Mouse (Mus musculus) lung, embryonic 14.5 days (tissue): ENCODE results near the gene Rergl. TPM values are rescaled to one million over a fixed set of nuclear protein-coding genes. Genes with fewer than 3 reads are reported as not detected.
A peak's percentile ranks its signal among the peaks of the same experiment; 100 is the strongest.

ENCODE experiments used
- ATAC-seq: fragments of 200-750 bp; cut with Nextera tagmentation; 2 replicates; pipeline ENCODE4 v1.8.0; 2017; ENCODE audit warnings: mild to moderate bottlenecking, moderate TSS enrichment, moderate library complexity; ENCODE audit not compliant: insufficient read depth
- DNase-seq: peaks from one replicate; pipeline ENCODE4 v3.0.0-alpha.2; 2015
- H3K27ac ChIP-seq: fragments of 300-500 bp; sonication (generic); 2 replicates; pipeline ENCODE4 v1.5.1; 2014; ENCODE audit warnings: low read depth, mild to moderate bottlenecking, moderate library complexity
- H3K27me3 ChIP-seq: fragments of 300-500 bp; sonication (generic); 2 replicates; pipeline ENCODE4 v1.6.1; 2014; ENCODE audit warnings: low read length, control low read depth; ENCODE audit not compliant: insufficient read depth
- H3K36me3 ChIP-seq: fragments of 300-500 bp; sonication (generic); 2 replicates; pipeline ENCODE4 v1.6.1; 2014; ENCODE audit warnings: control low read depth; ENCODE audit not compliant: insufficient read depth
- H3K4me1 ChIP-seq: fragments of 300-500 bp; sonication (generic); 2 replicates; pipeline ENCODE4 v1.6.1; 2014; ENCODE audit warnings: antibody characterized with exemption, control low read depth; ENCODE audit not compliant: insufficient read depth
- H3K4me2 ChIP-seq: fragments of 300-500 bp; sonication (generic); 2 replicates; pipeline ENCODE4 v1.6.1; 2014; ENCODE audit warnings: mild to moderate bottlenecking
- H3K4me3 ChIP-seq: fragments of 300-500 bp; sonication (generic); 2 replicates; pipeline ENCODE4 v1.5.1; 2014; ENCODE audit warnings: low read depth, low read length
- H3K9ac ChIP-seq: fragments of 300-500 bp; sonication (generic); 2 replicates; pipeline ENCODE4 v1.6.1; 2014
- H3K9me3 ChIP-seq: fragments of 300-500 bp; sonication (generic); 2 replicates; pipeline ENCODE4 v1.6.1; 2016; ENCODE audit warnings: low read depth, low read length, control low read depth
- CTCF ChIP-seq: IDR thresholded peaks from 2 replicates; pipeline ENCODE4 v1.5.1; 2016; ENCODE audit warnings: antibody characterized with exemption, low read depth
- WGBS: fragments of 180-500 bp; shearing (Covaris S2); extraction: QIAGEN DNeasy Blood & Tissue Kit; methylation state at CpG from one replicate; pipeline ENCODE4 v1.1.7; 2014; 5-methylcytosine and 5-hydroxymethylcytosine counted together
- polyA plus RNA-seq: library from polyadenylated mRNA; unstranded; fragments of >200 nt; fragmentation: Nextera tagmentation; extraction: Ambion mirVana; gene quantifications from 2 replicates; pipeline ENCODE4 v1.2.1, GENCODE M21; 2014

Gene Rergl
- not detected in 2 replicates for polyA plus RNA-seq

DNA sequence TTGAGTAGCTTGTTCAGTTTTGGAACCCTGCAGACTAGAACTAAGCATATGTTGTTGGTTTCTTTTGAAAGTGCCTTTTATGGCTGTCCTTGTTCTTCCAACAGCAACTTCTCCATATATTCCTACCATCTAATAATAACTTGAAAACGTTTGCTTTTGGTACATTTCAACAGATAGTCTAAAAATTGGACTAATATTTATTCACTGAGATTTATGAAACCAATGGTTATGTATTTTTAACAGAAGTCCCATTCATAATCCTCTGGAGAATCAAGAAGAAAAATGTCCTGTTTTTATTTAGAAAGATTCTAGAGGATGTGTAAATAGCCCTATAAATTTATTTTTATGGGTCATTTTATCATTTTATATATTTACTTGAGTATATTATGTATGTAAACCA lies at the start of gene Rergl:
Gene Rergl, minus strand, starts transcription at position 101 of the 400 bp plus-strand sequence.
- no peak within 1 kb of the TSS for H3K27ac ChIP-seq
- H3K9me3 ChIP-seq: no peaks in the 10 kb centered on the region
- no peak within 1 kb of the TSS for H3K4me3 ChIP-seq
- no peak for ATAC-seq
- no peaks in the 10 kb centered on the region for H3K4me1 ChIP-seq
- no peak within 1 kb of the TSS for H3K9ac ChIP-seq
- H3K4me2 ChIP-seq: no peak within 1 kb of the TSS
- no peaks in the 10 kb centered on the region for H3K36me3 ChIP-seq
- no peak for DNase-seq
- 23% methylated on average over 1 of the region's 1 CpGs for WGBS
- TF ChIP-seq CTCF: no peak
- no peaks in the 10 kb centered on the region for H3K27me3 ChIP-seq

DNA sequence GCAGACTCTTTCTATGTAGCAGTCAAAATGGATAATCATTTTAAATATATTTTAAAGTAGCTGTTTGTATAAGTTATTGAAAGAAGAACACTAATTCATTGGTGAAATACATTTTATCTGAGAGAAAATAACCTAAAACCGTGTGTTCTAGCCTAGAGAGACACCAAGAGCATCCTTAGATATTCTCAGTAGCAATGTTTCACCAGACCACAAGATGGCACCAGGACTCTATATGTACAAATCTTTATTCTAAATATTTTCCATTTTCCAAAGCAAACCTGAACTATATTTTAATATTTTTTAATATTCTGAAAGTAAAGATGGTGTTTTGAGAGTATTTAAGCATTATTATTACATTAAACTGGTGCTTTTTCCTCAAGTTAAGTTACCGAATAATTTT lies 36.7 kb upstream of the Rergl start:
- TF ChIP-seq CTCF: peak; percentile 54
- ATAC-seq (no peak), DNase-seq (peak; percentile 66)
- Histone ChIP-seq H3K4me3 (no peak overlapping the region), H3K9ac (no peak overlapping the region), H3K9me3 (no peaks in the 10 kb centered on the region), H3K27ac (no peak overlapping the region), H3K4me1 (no peaks in the 10 kb centered on the region), H3K36me3 (no peaks in the 10 kb centered on the region), H3K4me2 (no peak overlapping the region), H3K27me3 (no peaks in the 10 kb centered on the region)
- 51% methylated on average over 2 of the region's 2 CpGs for WGBS

DNA sequence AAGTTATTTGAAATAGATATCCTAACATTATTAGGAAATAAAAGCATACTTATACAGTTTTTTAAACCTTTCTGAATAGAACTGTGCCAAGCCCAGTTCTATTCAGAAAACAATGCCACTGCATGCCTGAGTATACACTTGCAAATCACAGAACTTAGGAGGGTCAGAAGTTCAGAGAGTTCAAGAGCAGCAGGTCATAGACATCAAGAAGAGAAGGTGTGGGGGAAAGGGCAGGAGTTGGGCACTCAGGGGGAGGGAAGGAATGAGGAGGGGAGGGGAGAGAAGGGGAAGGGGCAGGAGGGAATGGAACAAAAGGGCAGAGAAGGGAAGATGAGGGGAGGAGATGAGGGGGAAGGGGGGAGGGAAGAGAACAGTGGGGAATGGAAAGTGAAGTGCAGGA lies 23.6 kb upstream of the Rergl start:
- no peak overlapping the region for H3K4me2 ChIP-seq
- H3K9ac ChIP-seq: no peak overlapping the region
- no peak overlapping the region for H3K27ac ChIP-seq
- no peak overlapping the region for H3K4me3 ChIP-seq
- TF ChIP-seq CTCF: no peak
- H3K4me1 ChIP-seq: no peaks in the 10 kb centered on the region
- no peaks in the 10 kb centered on the region for H3K9me3 ChIP-seq
- no peaks in the 10 kb centered on the region for H3K27me3 ChIP-seq
- H3K36me3 ChIP-seq: no peaks in the 10 kb centered on the region
- no peak for DNase-seq
- ATAC-seq: no peak

DNA sequence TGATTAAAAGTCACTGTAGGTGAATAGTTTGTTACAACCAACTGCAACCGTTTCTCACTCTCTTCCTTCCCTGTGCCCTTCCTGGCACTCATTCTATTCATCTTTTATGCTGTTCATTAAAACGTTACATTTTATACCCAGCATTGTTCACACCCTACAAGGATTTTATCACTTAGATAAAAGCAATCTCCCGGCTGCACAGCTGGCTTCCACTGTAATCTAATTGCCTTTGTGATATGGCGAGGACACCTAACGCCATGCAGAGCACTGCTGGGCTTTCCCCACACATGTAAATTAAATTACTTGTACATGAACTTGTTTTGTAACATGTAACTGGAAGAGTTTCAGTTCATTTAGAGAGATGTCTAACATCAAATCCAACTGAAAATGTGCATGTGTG lies 22.5 kb upstream of the Rergl start:
- no peak for ATAC-seq
- Histone ChIP-seq H3K36me3 (no peaks in the 10 kb centered on the region), H3K27me3 (no peaks in the 10 kb centered on the region), H3K27ac (no peak overlapping the region), H3K4me3 (no peak overlapping the region), H3K9ac (no peak overlapping the region), H3K9me3 (no peaks in the 10 kb centered on the region), H3K4me2 (no peak overlapping the region), H3K4me1 (no peaks in the 10 kb centered on the region)
- no peak for DNase-seq
- WGBS: 46% methylated on average over 5 of the region's 5 CpGs
- no peak for TF ChIP-seq CTCF

DNA sequence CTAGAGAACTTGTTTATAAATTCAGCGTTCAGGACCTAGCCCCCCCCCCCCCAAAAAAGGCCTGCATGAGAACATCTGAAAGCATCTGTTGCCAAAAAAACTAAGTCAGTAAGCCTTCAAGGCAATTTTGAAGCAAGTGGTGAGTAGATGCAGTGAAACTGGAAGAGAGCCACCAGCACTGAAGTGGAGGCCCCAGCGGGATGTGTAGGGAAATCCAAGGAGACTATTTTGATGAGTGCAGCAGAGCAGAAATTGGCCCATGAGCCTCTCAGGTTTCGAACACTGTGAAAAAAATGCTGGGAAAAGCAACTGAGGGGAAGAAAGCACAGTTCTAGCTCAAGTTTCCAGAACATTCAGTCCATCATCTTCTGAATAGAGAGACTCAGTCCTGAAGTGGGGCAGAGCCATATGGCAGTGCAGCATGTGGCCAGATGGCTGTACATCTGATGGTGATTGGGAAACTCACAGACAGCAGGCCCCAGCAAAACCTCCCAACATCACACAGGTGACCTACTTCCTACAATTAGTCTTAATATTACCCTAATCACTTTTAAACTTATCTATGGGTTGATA lies 13.2 kb upstream of the Rergl start:
- WGBS: 85% methylated on average over 3 of the region's 3 CpGs
- DNase-seq: no peak
- no peak for TF ChIP-seq CTCF

DNA sequence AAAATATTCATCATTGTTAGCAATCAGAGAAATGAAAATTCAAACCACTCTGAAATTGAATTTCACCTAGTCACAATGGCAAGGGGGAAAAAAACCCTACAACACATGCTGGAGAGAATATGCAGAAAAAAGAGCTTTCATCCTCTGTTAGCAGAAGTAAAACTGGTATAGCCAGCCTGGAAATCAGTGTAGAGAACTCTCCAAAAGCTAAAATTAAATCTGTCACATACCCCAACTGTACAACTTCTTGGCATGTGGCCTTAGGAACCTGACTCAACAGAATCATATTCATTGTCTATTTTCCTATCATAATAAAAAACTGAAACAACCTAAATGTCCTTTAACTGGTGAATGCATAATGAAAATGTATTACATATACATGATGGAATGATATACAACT lies 22.0 kb downstream of the Rergl start:
- Histone ChIP-seq H3K27me3 (no peaks in the 10 kb centered on the region), H3K9me3 (no peaks in the 10 kb centered on the region), H3K9ac (no peak overlapping the region), H3K27ac (no peak overlapping the region), H3K36me3 (no peaks in the 10 kb centered on the region), H3K4me1 (no peaks in the 10 kb centered on the region), H3K4me3 (no peak overlapping the region), H3K4me2 (no peak overlapping the region)
- no peak for TF ChIP-seq CTCF
- DNase-seq (no peak), ATAC-seq (no peak)

More for the DNA sequence above, 13.2 kb upstream of the Rergl start:
- no peak overlapping the region for H3K27ac ChIP-seq
- no peaks in the 10 kb centered on the region; the same call in 1 of the 2 replicates for H3K9me3 ChIP-seq
- H3K4me3 ChIP-seq: no peak overlapping the region
- no peaks in the 10 kb centered on the region for H3K4me1 ChIP-seq
- no peaks in the 10 kb centered on the region for H3K27me3 ChIP-seq
- H3K36me3 ChIP-seq: no peaks in the 10 kb centered on the region
- no peak overlapping the region for H3K4me2 ChIP-seq
- no peak overlapping the region for H3K9ac ChIP-seq
- no peak for ATAC-seq

DNA sequence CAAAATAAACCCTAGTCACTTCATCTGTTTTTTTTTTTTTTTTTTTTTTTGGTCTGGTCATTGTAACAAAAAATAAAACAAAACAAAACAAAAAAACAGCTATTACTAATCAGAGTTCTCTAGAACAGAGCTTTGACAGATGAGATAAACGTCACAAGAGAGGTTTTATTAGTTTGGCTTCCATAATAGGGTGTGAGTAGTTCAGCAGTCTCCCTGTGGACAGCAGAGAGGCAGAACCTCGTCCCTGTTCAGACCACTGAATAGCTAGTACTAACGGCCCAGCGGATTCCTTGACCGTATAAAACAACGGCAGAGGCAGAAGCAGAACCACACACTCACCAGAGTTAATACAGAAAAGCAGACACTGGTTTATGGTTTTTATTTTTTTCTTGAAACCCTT lies 36.8 kb downstream of the Rergl start:
- Histone ChIP-seq H3K27ac (no peak overlapping the region), H3K9me3 (no peaks in the 10 kb centered on the region), H3K27me3 (no peaks in the 10 kb centered on the region), H3K9ac (no peak overlapping the region), H3K4me3 (no peak overlapping the region), H3K4me1 (no peaks in the 10 kb centered on the region), H3K4me2 (no peak overlapping the region), H3K36me3 (no peaks in the 10 kb centered on the region)
- DNase-seq (peak; percentile 4), ATAC-seq (no peak)
- WGBS: 60% methylated on average over 6 of the region's 6 CpGs
- no peak for TF ChIP-seq CTCF

DNA sequence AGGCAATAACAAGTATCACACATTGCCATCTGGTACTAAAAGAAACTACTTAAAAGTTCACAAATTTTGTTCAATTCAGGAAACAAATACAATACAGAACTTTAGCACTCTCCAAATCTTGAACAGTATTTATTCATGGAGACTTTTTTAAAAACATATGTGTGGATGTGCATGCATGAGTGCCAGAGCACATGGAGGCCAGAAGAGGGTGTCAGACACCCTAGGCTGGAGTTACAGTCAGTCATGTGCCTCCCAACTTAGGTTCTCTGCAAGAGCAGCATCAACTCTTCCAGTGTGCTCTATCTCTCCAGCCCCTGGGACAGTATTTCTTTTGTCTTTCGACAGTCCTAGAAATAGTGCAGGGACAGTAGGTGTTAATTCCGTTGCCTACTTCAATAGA lies 37.5 kb downstream of the Rergl start:
- no peaks in the 10 kb centered on the region for H3K27me3 ChIP-seq
- ATAC-seq: no peak
- H3K4me1 ChIP-seq: no peaks in the 10 kb centered on the region
- DNase-seq: no peak
- no peaks in the 10 kb centered on the region for H3K9me3 ChIP-seq
- no peak overlapping the region for H3K9ac ChIP-seq
- 79% methylated on average over 2 of the region's 2 CpGs for WGBS
- H3K4me3 ChIP-seq: no peak overlapping the region
- no peaks in the 10 kb centered on the region for H3K36me3 ChIP-seq
- no peak overlapping the region for H3K27ac ChIP-seq
- TF ChIP-seq CTCF: no peak
- H3K4me2 ChIP-seq: no peak overlapping the region
